Mouse (Mus musculus): ENCODE data around the gene Galnt18. TPM values are rescaled to one million over a fixed set of nuclear protein-coding genes. Genes with fewer than 3 reads are reported as not detected.

Galnt18 gene
- 0.56 TPM for polyA plus RNA-seq (2014; fragmentation: Illumina TruSeq; extraction: RNeasy Lipid Tissue Mini Kit (QIAGEN cat#74804); ENCODE audit: low read depth, low replicate concordance)

GRCm38 (mm10) chr7:111779504-111780242, at the start of gene Galnt18:
Gene Galnt18 (minus strand): TSS chr7:111779977.

Other genes with a start within 250 kb of the Galnt18 start
- gene Usp47, start 243.5 kb upstream of the Galnt18 start, polyA plus RNA-seq (2014; fragmentation: Illumina TruSeq; extraction: RNeasy Lipid Tissue Mini Kit (QIAGEN cat#74804); ENCODE audit: low read depth, low replicate concordance), result 349 TPM